Mouse (Mus musculus) ES-E14 (cell line): ENCODE data around the gene Ptgfr. TPM values are rescaled to one million over a fixed set of nuclear protein-coding genes. Genes with fewer than 3 reads are reported as not detected.

Source experiments
- DNase-seq: peaks from one replicate; pipeline ENCODE4 v3.0.0-alpha.2; 2013; ENCODE audit warnings: low read depth, low spot score
- H3K27ac ChIP-seq: 2 replicates; pipeline ENCODE4 v1.5.1; 2012; ENCODE audit warnings: low read depth, mild to moderate bottlenecking, low read length, moderate library complexity, mixed read lengths; ENCODE audit not compliant: poor library complexity, insufficient read depth, severe bottlenecking
- H3K36me3 ChIP-seq: 2 replicates; pipeline ENCODE4 v1.6.1; 2012; ENCODE audit warnings: mild to moderate bottlenecking, low read length, moderate library complexity, mixed read lengths; ENCODE audit not compliant: control insufficient read depth, poor library complexity, insufficient read depth, severe bottlenecking
- H3K4me1 ChIP-seq, 2 experiments: fragments of 150-350 bp in 1 of 2; sonication (generic) in 1 of 2; 2 replicates each; pipeline ENCODE4 v1.6.1; 2012; ENCODE audit warnings: low read length in 2 of 2, mild to moderate bottlenecking in 1 of 2, mixed read lengths in 1 of 2; ENCODE audit not compliant: control insufficient read depth in 2 of 2, insufficient read depth in 2 of 2, poor library complexity in 1 of 2
- H3K4me3 ChIP-seq, 2 experiments: fragments of 150-350 bp in 1 of 2; sonication (generic) in 1 of 2; 2 replicates each; pipeline ENCODE4 v1.5.1; 2012; ENCODE audit warnings: low read length in 2 of 2, low read depth in 1 of 2, mild to moderate bottlenecking in 1 of 2, mixed read lengths in 1 of 2; ENCODE audit not compliant: insufficient read depth in 1 of 2, poor library complexity in 1 of 2, severe bottlenecking in 1 of 2
- H3K9ac ChIP-seq: 2 replicates; pipeline ENCODE4 v1.6.1; 2012; ENCODE audit warnings: low read depth, mild to moderate bottlenecking, low read length, mixed read lengths; ENCODE audit not compliant: poor library complexity, insufficient read depth, severe bottlenecking
- H3K9me3 ChIP-seq: fragments of 150-350 bp; sonication (generic); 2 replicates; pipeline ENCODE4 v1.6.1; 2012; ENCODE audit warnings: low read depth, mild to moderate bottlenecking, low read length; ENCODE audit not compliant: control insufficient read depth, insufficient read depth
- CHD2 ChIP-seq: IDR thresholded peaks from 2 replicates; pipeline ENCODE4 v1.6.1; 2014; ENCODE audit warnings: mild to moderate bottlenecking, low read depth, low read length, inconsistent platforms
- HCFC1 ChIP-seq: IDR thresholded peaks from 2 replicates; pipeline ENCODE4 v1.6.1; 2012; ENCODE audit warnings: low read length, inconsistent platforms, borderline replicate concordance; ENCODE audit not compliant: insufficient read depth
- MAFK ChIP-seq: IDR thresholded peaks from 2 replicates; pipeline ENCODE4 v1.6.1; 2014; ENCODE audit warnings: mild to moderate bottlenecking, low read depth, low read length, inconsistent platforms; ENCODE audit not compliant: insufficient read depth
- ZC3H11A ChIP-seq: IDR thresholded peaks from 2 replicates; pipeline ENCODE4 v1.6.1; 2012; ENCODE audit warnings: low read depth, mild to moderate bottlenecking, inconsistent platforms, low read length, borderline replicate concordance
- ZNF384 ChIP-seq: IDR thresholded peaks from 2 replicates; pipeline ENCODE4 v1.6.1; 2012; ENCODE audit warnings: low read depth, low read length, inconsistent platforms
- in situ Hi-C, 2 experiments: fragments of 600-800 bp; cut with MboI; formaldehyde crosslinking; loops; one replicate each; pipeline ENCODE4 v1.15.1; 2025; ENCODE audit warnings: low sequenced_read_pairs in 2 of 2, inconsistent platforms in 1 of 2; ENCODE audit not compliant: unreplicated experiment in 2 of 2
- total RNA-seq: library from RNA; depleted of rRNA; stranded (reverse); fragments of 300-350 nt; gene quantifications from 2 replicates; pipeline ENCODE4 v1.2.3, GENCODE M21; 2012

Gene Ptgfr
- total RNA-seq, 1 experiment: 0.04 TPM

GRCm38 (mm10) chr3:151837749-151838148, 319 bp upstream of the Ptgfr start:
- no peaks in the 10 kb centered on the region for H3K36me3 ChIP-seq
- H3K4me3 ChIP-seq: no peak overlapping the region
- H3K9ac ChIP-seq: no peak overlapping the region
- no peaks in the 10 kb centered on the region for H3K4me1 ChIP-seq
- no peak for DNase-seq
- in situ Hi-C loops: no loop called here
- TF ChIP-seq MAFK (no peak), ZNF384 (no peak), CHD2 (no peak), ZC3H11A (no peak), HCFC1 (no peak)
- H3K27ac ChIP-seq: no peak overlapping the region
- H3K9me3 ChIP-seq: no peaks in the 10 kb centered on the region

- in situ Hi-C loops: no loop called here
- no peak for DNase-seq
- no peak overlapping the region for H3K9ac ChIP-seq
- H3K36me3 ChIP-seq: no peaks in the 10 kb centered on the region
- no peak overlapping the region; a peak in 1 of 4 replicates for H3K4me3 ChIP-seq
- no peaks in the 10 kb centered on the region for H3K4me1 ChIP-seq
- H3K27ac ChIP-seq: no peak overlapping the region
- no peaks in the 10 kb centered on the region for H3K9me3 ChIP-seq
- TF ChIP-seq ZNF384 (no peak), HCFC1 (no peak), MAFK (no peak), ZC3H11A (no peak), CHD2 (no peak)
Measured at GRCm38 (mm10) chr3:151836451-151836850, 979 bp downstream of the Ptgfr start.

GRCm38 (mm10) chr3:151835831-151836230, 1.6 kb downstream of the Ptgfr start:
- H3K36me3 ChIP-seq: no peaks in the 10 kb centered on the region
- H3K9ac ChIP-seq: no peak overlapping the region
- H3K27ac ChIP-seq: no peak overlapping the region
- H3K4me3 ChIP-seq: no peak overlapping the region
- no peak for DNase-seq
- in situ Hi-C loops: no loop called here
- H3K4me1 ChIP-seq: no peaks in the 10 kb centered on the region
- no peaks in the 10 kb centered on the region for H3K9me3 ChIP-seq
- TF ChIP-seq ZNF384 (0 out of 2 replicates have a peak, but pooled peaks have one; percentile 12), MAFK (no peak)

GRCm38 (mm10) chr3:151827950-151828610, 9.3 kb downstream of the Ptgfr start:
- no peak for DNase-seq
- in situ Hi-C loops: no loop called here
- TF ChIP-seq CHD2 (no peak), MAFK (no peak), ZNF384 (no peak), ZC3H11A (no peak), HCFC1 (no peak)
- H3K9ac ChIP-seq: no peak overlapping the region
- H3K36me3 ChIP-seq: no peaks in the 10 kb centered on the region
- H3K27ac ChIP-seq: no peak overlapping the region
- H3K4me1 ChIP-seq: no peaks in the 10 kb centered on the region
- H3K9me3 ChIP-seq: no peaks in the 10 kb centered on the region
- H3K4me3 ChIP-seq: no peak overlapping the region

- in situ Hi-C loops: loop anchor here in 1 of 2 experiments (25.0 kb wide), 1 partner anchor 267 kb away; no protein-coding TSS in a partner anchor
- H3K27ac ChIP-seq: no peak overlapping the region
- no peak overlapping the region for H3K4me3 ChIP-seq
- TF ChIP-seq CHD2: no peak
- no peak for TF ChIP-seq HCFC1
- no peak for TF ChIP-seq MAFK
- no peak for TF ChIP-seq ZNF384
- no peak for TF ChIP-seq ZC3H11A
- no peaks in the 10 kb centered on the region for H3K36me3 ChIP-seq
- no peaks in the 10 kb centered on the region for H3K9me3 ChIP-seq
- H3K4me1 ChIP-seq: no peaks in the 10 kb centered on the region
- DNase-seq: no peak
- H3K9ac ChIP-seq: no peak overlapping the region
Measured at GRCm38 (mm10) chr3:151819811-151820210, 17.6 kb downstream of the Ptgfr start.
